9 mouse cellular contexts compared by ENCODE assay signal in genomic region chr4:106225184-106225862, GRCm38 (mm10).
DNase-seq lines count a peak whose midpoint lies in the region; ATAC-seq and TF ChIP-seq lines count a peak whose summit lies in the region.
"Had no signal": no experiment of that assay in that cellular context is flagged by ENCODE, and none has a peak within 500 bp of the region (broad histone marks: within the 10 kb centered on the region; RNA-seq: fewer than 3 reads in every experiment).

No protein-coding gene starts in this region.

- no peak overlapping the region for H3K4me3 ChIP-seq in liver, adult 2 months (ENCODE audit: insufficient read depth, low read depth, low read length)
- H3K4me3 ChIP-seq in midbrain, postnatal 0 days (ENCODE audit: low read depth, low read length) = no peak overlapping the region
- H3K4me3 ChIP-seq: embryonic facial prominence, embryonic 12.5 days had no signal

- H3K27me3 ChIP-seq in liver, adult 2 months (ENCODE audit: control insufficient read depth, insufficient read depth, low read length) = no peaks in the 10 kb centered on the region
- no peaks in the 10 kb centered on the region for H3K27me3 ChIP-seq in midbrain, postnatal 0 days (ENCODE audit: insufficient read depth, low read length)
- H3K27me3 ChIP-seq: embryonic facial prominence, embryonic 12.5 days had no signal

- ATAC-seq in midbrain, postnatal 0 days (ENCODE audit: low FRiP score) = no peak

- DNase-seq in kidney, adult 18-20 months = peak; percentile 70
- DNase-seq in kidney, adult 11 months = no peak
- DNase-seq in adrenal gland, postnatal 25 days = peak; percentile 60
- peak; percentile 76 for DNase-seq in forelimb bud, embryonic 11.5 days (ENCODE audit: low read depth, low spot score)
- peak; percentile 79 for DNase-seq in hindlimb bud, embryonic 11.5 days (ENCODE audit: extremely low spot score, low read depth, low spot score)
- peak; percentile 17 for DNase-seq in liver, adult 2 months (ENCODE audit: extremely low read depth, low read depth, low spot score)
- DNase-seq in midbrain, postnatal 0 days (ENCODE audit: low spot score) = peak; percentile 84
- peak; percentile 79 for DNase-seq in testis, postnatal 10 days (ENCODE audit: low spot score)

- no peaks in the 10 kb centered on the region for H3K36me3 ChIP-seq in liver, adult 2 months (ENCODE audit: control insufficient read depth, insufficient read depth, low read length)
- no peaks in the 10 kb centered on the region for H3K36me3 ChIP-seq in midbrain, postnatal 0 days (ENCODE audit: insufficient read depth, low read length)
- H3K36me3 ChIP-seq: embryonic facial prominence, embryonic 12.5 days had no signal

- no peak overlapping the region for H3K4me2 ChIP-seq in midbrain, postnatal 0 days (ENCODE audit: low read depth, low read length, poor library complexity, severe bottlenecking)
- H3K4me2 ChIP-seq: embryonic facial prominence, embryonic 12.5 days had no signal

- H3K4me1 ChIP-seq in liver, adult 2 months (ENCODE audit: control insufficient read depth, insufficient read depth, low read length) = no peaks in the 10 kb centered on the region
- H3K4me1 ChIP-seq in midbrain, postnatal 0 days (ENCODE audit: insufficient read depth, low read length) = no peaks in the 10 kb centered on the region

- TF ChIP-seq POLR2A in liver, adult 2 months (IDR thresholded peaks at IDR 0.05; ENCODE audit: extremely low read depth, insufficient read depth, low read length) = no peak

- H3K9ac ChIP-seq in liver, adult 2 months (ENCODE audit: low read depth, low read length) = no peak overlapping the region
- no peak overlapping the region for H3K9ac ChIP-seq in midbrain, postnatal 0 days (replicated peaks; ENCODE audit: low read length, poor library complexity, severe bottlenecking)
- H3K9ac ChIP-seq: embryonic facial prominence, embryonic 12.5 days had no signal

- H3K27ac ChIP-seq in liver, adult 2 months (replicated peaks; ENCODE audit: insufficient read depth, low read depth, low read length) = no peak overlapping the region
- no peak overlapping the region for H3K27ac ChIP-seq in midbrain, postnatal 0 days (ENCODE audit: low read depth, low read length)
- H3K27ac ChIP-seq: embryonic facial prominence, embryonic 12.5 days had no signal

- H3K9me3 ChIP-seq in midbrain, postnatal 0 days (ENCODE audit: low read length) = no peaks in the 10 kb centered on the region
- H3K9me3 ChIP-seq: embryonic facial prominence, embryonic 12.5 days had no signal

- no peaks in the 10 kb centered on the region for H3K79me2 ChIP-seq in liver, adult 2 months (ENCODE audit: control insufficient read depth, insufficient read depth, low read length)

- 47% methylated on average over 12 of the region's 12 CpGs for WGBS in liver, adult 2 months
- WGBS in midbrain, postnatal 0 days = 52% methylated on average over 12 of the region's 12 CpGs

- TF ChIP-seq CTCF in liver, adult 2 months (IDR thresholded peaks at IDR 0.05; ENCODE audit: low read depth, low read length) = peak; percentile 72
- TF ChIP-seq CTCF in midbrain, postnatal 0 days (IDR thresholded peaks at IDR 0.05) = peak; percentile 93
